Mouse (Mus musculus): Measurements from ENCODE around the gene Wdtc1.

The Wdtc1 gene

DNA sequence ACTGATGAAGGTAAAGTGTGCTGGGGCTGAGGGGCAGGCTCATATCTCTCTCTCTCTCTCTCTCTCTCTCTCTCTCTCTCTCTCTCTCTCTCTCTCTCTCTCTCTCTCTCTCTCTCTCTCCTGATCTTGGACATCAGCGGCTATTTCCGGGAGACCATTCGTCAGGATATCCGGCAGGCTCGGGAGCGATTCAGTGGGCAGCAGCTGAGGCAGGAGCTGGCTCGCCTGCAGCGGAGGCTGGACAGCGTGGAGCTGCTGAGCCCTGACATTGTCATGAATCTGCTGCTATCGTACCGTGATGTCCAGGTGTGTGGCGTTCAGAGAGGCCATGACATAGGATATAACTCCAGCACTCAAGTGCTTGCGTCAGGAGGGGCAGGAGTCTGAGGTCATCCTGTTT lies 109.7 kb downstream of the Wdtc1 start:
- ChIA-PET CTCF (interaction anchor here in 2 of 4 experiments (0.6 to 0.7 kb wide), 2 partner anchors 16 to 54 kb away, joined by 4 to 6 read pairs; no protein-coding TSS in a partner anchor), POLR2A (interaction anchor here in 2 of 4 experiments (0.5 to 0.7 kb wide), 4 partner anchors 16 to 225 kb away, joined by 3 to 6 read pairs (median 4); no protein-coding TSS in a partner anchor)

DNA sequence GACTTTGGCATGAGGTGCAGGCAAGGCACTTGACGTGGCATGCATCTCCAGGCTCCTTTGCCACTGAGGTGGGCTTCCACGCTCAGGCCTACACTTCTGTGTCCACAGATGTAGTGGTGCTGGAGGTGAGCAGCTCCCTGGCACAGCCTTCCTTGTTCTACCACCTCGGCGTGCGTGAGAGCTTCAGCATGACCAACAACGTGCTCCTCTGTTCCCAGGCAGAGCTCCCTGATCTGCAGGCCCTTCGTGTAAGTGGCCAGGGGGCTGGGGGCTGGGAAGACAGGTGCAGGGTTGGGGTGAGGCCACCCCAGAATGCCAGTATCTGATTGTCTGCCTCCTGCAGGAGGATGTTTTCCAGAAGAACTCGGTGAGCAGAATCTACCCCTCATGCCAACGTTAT lies 110.6 kb downstream of the Wdtc1 start:
- CTCF ChIA-PET = interaction anchor here in 2 of 4 experiments (0.5 to 2.5 kb wide), 6 partner anchors 8 to 400 kb away, joined by 3 to 21 read pairs (median 5); partner anchors contain the start of gene Ppp1r8 (in 1 of the 2)
- POLR2A ChIA-PET = interaction anchor here in 3 of 4 experiments (0.5 to 2.4 kb wide), 11 partner anchors 14 to 214 kb away, joined by 3 to 20 read pairs (median 4); partner anchors contain the start of genes Slc9a1 (in 1 of the 3) and Wdtc1 (in 1 of the 3)

Data from embryonic stem cell, embryonic (primary cell).